Mouse (Mus musculus): ENCODE results near the gene Kcnk6. TPM values are rescaled to one million over a fixed set of nuclear protein-coding genes. Genes with fewer than 3 reads are reported as not detected.

Kcnk6 gene
- polyA plus RNA-seq (2017; shearing (Covaris generic)) = 1 to 10 TPM; 2.2 to 5.9 TPM

DNA sequence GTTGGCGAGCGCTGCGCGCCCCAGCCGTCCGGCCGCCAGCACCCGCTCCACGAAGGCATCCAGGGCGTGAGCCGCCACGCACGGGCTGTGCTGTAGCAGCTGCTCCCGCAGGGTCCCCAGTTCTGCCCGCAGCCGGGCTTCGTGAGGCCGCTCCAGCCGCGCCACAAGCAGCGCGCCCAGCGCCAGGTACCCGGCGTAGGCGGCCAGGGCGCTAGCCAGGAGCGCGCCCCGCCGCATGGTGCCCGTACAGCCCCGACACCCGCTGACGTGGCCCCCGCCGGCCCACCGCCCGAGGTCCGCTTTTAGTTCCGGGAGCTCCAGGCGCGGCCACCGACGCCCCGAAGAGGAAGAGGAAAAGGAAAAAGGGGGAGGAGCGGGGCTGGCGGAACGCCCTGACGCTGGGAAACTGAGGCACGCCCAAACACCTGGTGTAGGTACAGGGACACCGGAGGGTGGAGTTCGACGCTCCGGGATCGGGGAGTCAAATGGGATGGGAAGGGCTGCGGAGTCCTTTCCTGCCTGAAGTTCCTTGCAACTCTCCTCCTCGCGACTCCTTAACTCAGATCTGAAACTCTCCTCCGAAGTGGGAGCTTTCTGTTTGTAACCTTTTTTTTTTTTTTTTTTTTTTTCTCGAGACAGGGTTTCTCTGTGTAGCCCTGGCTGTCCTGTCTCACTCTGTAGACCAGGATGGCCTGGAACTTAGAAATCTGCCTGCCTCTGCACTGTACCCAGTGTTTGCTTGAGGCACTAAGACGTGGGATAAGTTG lies at the start of gene Kcnk6:
Kcnk6 (minus strand) TSS at position 269 of the 767 bp plus-strand sequence.

DNA sequence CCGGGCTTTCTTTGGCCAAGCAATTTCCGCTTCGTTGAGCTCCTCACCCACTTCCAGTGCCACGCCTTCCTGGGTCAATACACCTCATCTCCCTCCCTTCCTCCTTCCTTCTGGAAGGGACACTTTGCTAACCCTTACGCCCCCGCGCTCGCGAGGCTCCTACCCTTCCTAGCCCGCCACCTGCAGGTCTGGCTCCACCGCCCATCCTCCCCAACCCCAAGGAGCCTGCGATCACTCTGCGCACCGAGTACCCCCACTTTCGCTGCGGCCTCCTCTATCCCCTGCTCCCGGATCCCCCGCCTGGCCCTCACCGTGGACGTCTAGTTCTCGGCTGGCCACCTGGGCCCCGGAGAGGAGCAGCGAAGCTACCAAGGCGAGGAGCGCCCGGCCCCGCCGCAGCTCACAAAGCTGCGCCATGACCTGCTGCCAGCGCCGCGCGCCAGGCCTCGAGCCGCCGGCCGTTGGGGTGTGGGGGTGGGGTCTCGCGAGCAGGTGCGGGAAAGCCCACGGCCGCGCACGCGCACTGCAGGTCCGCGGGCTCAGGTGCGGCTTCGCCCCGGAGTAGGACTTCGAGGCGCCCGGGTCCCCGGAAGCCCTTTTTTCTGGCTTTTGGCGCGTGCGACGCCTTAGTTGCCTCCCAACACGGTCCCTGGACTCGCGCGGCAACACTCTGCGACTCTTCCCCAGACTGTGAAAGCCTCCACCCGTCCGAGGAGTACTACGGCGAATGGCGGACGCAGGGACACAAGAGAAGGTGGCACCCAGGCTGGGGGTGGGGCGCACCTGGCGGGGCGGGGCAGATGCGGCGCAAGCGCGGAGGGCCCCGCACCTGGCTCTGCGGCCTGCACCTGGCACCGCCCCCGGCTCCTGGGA lies 49.1 kb upstream of the Kcnk6 start, which contains the start of gene Spint2:
Spint2 (minus strand) TSS at position 712 of the 873 bp plus-strand sequence.

DNA sequence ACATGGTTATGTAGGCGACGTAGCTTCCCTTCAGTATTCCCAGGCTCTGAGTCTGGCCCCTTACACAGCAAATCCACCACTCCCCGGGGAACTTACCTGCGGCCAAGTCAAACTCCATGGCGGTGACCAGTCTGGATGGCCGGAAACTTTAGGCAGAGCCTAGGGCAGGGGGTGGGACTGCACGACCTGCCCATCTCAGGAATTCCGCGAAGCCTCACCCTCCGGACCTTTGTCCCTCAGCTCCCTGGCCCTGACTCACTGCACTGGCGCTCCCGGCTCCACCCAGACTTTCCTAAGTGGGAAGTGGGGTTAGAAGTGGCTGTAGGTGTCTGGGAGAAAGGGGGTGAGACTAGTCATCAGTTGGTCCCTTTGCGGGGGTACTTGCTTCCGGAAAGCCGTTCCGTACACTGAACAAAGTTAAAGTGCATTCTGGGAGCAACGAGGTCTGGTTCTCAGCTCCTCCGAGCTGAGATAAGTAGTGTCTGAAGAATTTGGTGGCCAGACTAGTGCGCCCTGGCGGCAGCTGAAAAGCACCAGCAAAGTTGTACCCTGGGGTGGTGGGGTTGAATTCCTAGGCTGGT lies 16.0 kb upstream of the Kcnk6 start, which contains the start of gene 2200002D01Rik:
2200002D01Rik (minus strand) TSS at position 206 of the 581 bp plus-strand sequence.

DNA sequence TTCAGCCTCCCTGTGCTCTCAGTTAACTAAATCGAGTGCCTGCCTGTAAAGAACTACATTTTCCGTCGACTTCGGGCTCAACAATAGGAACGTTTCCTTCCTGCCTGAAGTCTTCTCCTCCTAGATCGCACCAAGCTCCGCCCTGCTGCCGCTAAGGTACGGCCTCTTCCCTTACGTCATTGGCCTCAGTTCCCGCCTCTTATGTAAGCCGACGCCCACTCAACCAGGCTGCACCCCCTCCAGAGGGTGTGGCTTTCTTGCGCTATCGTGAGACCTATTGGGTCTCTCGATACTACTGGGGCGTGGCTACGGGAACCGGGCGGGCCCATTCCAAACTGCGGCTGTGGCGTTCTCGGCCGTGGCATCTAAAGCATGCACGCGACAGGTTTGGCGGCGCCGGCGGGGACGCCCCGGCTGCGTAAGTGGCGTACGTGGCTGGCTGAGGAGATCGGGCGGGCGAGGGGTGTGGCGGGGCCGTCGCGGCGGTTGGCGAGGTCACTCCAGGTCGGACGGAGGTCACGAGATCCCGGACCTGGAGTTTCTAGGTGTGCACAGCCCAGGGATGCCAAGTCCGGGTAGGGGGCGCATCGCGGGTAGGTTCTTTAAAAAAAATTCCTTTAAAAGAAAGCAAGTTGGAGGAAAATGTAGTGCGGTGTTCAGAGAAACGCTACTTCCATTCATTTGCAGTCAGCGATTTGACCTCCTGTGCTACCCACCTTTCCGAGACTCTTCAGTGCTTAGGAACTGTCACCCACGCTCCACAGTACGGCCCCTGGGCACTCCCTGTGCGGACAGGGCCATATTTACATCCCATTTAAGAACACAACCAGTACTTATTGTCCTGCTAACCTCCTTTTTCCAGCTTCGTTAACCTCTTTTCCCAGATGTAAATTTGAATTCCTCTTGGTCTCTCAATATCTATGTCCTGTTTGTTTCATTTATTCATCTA lies 6.0 kb upstream of the Kcnk6 start, which contains the start of gene Yif1b:
Yif1b (plus strand) TSS at position 311 of the 949 bp plus-strand sequence.

DNA sequence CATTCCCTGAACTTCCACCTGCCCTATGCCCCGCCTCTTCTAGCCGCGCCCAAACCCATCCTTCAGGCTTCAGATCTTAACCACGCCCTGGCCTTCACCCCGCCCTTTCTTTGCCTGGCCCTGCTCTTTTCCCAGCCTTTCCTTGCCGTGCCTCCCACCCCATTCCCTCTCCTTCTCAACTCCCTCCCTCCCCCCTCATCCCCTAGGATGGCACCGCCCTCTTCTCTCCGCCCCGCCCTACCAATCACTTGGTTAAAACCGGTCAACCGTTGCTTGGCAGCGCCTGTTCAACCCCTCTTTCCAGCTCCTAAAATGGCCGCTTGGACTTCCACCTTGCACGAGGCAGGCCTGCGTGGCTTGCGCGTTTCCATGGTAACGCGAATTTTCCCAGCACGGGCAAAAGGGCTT lies 18.6 kb downstream of the Kcnk6 start, which contains the start of gene Catsperg1:
Catsperg1 (minus strand) TSS at position 361 of the 408 bp plus-strand sequence.

DNA sequence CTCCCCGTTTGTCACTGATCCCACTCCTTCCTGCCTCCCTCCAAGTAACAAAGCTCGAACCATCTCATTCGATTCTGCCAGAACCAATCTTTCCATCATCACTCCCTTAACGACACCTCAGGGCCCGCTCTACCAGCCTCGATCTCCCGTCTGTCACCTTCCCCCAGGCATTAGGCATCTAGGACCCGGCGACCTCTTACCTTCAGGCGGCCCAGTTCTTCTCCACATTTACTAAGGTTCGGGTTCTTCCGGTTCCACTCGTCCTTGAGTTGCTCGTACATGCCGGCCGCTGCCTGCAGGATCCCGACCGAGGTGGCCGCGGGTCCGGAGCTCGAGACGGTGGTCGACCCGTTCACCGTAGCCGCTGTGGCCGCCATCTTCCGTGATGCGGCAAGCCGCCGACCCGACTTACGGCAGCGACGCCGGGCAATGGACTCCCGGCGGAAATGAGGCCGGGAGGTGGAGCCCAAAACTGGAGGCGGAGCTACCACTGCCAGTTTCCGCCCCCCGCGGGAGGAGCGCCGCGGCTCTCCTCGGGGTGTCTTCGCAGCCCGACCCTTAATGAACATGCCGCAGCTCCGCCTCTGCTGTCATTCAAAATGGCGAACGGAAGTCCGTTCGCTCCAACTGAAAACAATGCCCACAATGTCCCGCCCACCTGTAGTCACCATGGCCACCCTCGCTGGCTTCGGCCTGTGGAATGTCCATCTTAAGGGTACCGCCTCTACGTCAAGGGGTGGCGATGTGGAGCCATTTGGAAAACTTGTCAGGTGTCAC lies 52.0 kb downstream of the Kcnk6 start, which contains the start of gene Psmd8:
Psmd8 (minus strand) TSS at position 625 of the 777 bp plus-strand sequence.

Other genes with a start within 250 kb of the Kcnk6 start
- gene Ryr1, start 107.3 kb downstream of the Kcnk6 start, polyA plus RNA-seq (2017; shearing (Covaris generic)) = under 1 TPM; 0.16 to 0.95 TPM
- gene Rasgrp4, start 97.7 kb downstream of the Kcnk6 start, polyA plus RNA-seq (2017; shearing (Covaris generic)) = 1 to 10 TPM in 1 of 2 experiments, under 1 TPM in 1; 0.59 to 2.7 TPM
- gene Fam98c, start 76.3 kb downstream of the Kcnk6 start, polyA plus RNA-seq (2017; shearing (Covaris generic)) = 10 to 100 TPM; 63.1 to 73.0 TPM
- gene Ggn, start 62.3 kb downstream of the Kcnk6 start, polyA plus RNA-seq (2017; shearing (Covaris generic)) = under 1 TPM; 0.11 to 0.24 TPM
- gene Spred3, start 62.1 kb downstream of the Kcnk6 start, polyA plus RNA-seq (2017; shearing (Covaris generic)) = under 1 TPM in 1 of 2 experiments, not detected in 1; 0.29 TPM
- 100 to 1,000 TPM; 281 to 290 TPM for gene Psmd8, start 51.8 kb downstream of the Kcnk6 start, polyA plus RNA-seq (2017; shearing (Covaris generic))
- gene Catsperg1, start 18.5 kb downstream of the Kcnk6 start, polyA plus RNA-seq (2017; shearing (Covaris generic)) = 1 to 10 TPM; 1.1 to 1.2 TPM
- gene Yif1b, start 5.8 kb upstream of the Kcnk6 start, polyA plus RNA-seq (2017; shearing (Covaris generic)) = 10 to 100 TPM; 39.8 to 47.0 TPM
- 1 to 10 TPM; 1.9 to 5.8 TPM for gene 2200002D01Rik, start 16.0 kb upstream of the Kcnk6 start, polyA plus RNA-seq (2017; shearing (Covaris generic))
- gene Spint2, start 49.4 kb upstream of the Kcnk6 start, polyA plus RNA-seq (2017; shearing (Covaris generic)) = 100 to 1,000 TPM; 184 to 192 TPM
- under 1 TPM in 1 of 2 experiments, not detected in 1; 0.57 TPM for gene Ppp1r14a, start 56.8 kb upstream of the Kcnk6 start, polyA plus RNA-seq (2017; shearing (Covaris generic))
- gene Dpf1, start 71.4 kb upstream of the Kcnk6 start, polyA plus RNA-seq (2017; shearing (Covaris generic)) = not detected

All from activated CD4-positive, CD25-positive, alpha-beta regulatory T cell (primary cell).